Mouse (Mus musculus) olfactory bulb, adult 2 months (tissue): ENCODE measurements at regions not wholly inside any gene's neighbourhood (a gene's known extent, or its start where the extent isn't known, plus 50 kb on each side); places are given as distances from the start of the nearest gene placed in this dataset.

Experiments used
- H3K27ac ChIP-seq: fragments of 200-500 bp; 2 replicates; pipeline ENCODE4 v1.5.1; 2012; ENCODE audit warnings: low read depth, low read length; ENCODE audit not compliant: insufficient read depth
- H3K4me1 ChIP-seq: fragments of 200-500 bp; 2 replicates; pipeline ENCODE4 v1.6.1; 2012; ENCODE audit warnings: low read length; ENCODE audit not compliant: control insufficient read depth, insufficient read depth
- H3K4me3 ChIP-seq: fragments of 200-500 bp; 2 replicates; pipeline ENCODE4 v1.5.1; 2012; ENCODE audit warnings: mild to moderate bottlenecking, low read depth, low read length, moderate library complexity; ENCODE audit not compliant: insufficient read depth
- CTCF ChIP-seq: fragments of 200-500 bp; IDR thresholded peaks from 2 replicates; pipeline ENCODE4 v1.5.1; 2012; ENCODE audit warnings: low read depth, mild to moderate bottlenecking, low read length, moderate library complexity; ENCODE audit not compliant: insufficient read depth
- POLR2A ChIP-seq: fragments of 200-500 bp; IDR thresholded peaks from 2 replicates; pipeline ENCODE4 v1.6.1; 2012; ENCODE audit warnings: mild to moderate bottlenecking, low read depth, low read length, moderate library complexity; ENCODE audit not compliant: insufficient read depth
- WGBS: fragments of 180-500 bp; shearing (Covaris S2); methylation state at CpG from one replicate; pipeline ENCODE4 v1.1.7; 2018; 5-methylcytosine and 5-hydroxymethylcytosine counted together

- Histone ChIP-seq H3K27ac (no peak overlapping the region), H3K4me1 (peaks cover 9% of the 10 kb centered on the region), H3K4me3 (no peak overlapping the region)
- WGBS = 76% methylated on average over 7 of the region's 7 CpGs
- no peak for TF ChIP-seq CTCF
Measured at GRCm38 (mm10) chr16:24341736-24342135, 51.6 kb upstream of the Lpp start.

- H3K27ac ChIP-seq = no peak overlapping the region
- TF ChIP-seq CTCF (no peak), POLR2A (no peak)
- H3K4me3 ChIP-seq = no peak overlapping the region
- peaks cover 9% of the 10 kb centered on the region for H3K4me1 ChIP-seq
- WGBS = 81% methylated on average over 7 of the region's 7 CpGs
Measured at GRCm38 (mm10) chr16:24340646-24341045, 52.7 kb upstream of the Lpp start.

GRCm38 (mm10) chr16:24339320-24340265 is 53.7 kb upstream of the Lpp start:
- TF ChIP-seq POLR2A = no peak
- WGBS = 80% methylated on average over 10 of the region's 10 CpGs
- no peak overlapping the region for H3K27ac ChIP-seq

GRCm38 (mm10) chr16:24338404-24338803 is 54.9 kb upstream of the Lpp start:
- Histone ChIP-seq H3K4me3 (no peak overlapping the region), H3K4me1 (peaks cover 9% of the 10 kb centered on the region), H3K27ac (no peak overlapping the region)
- WGBS = 94% methylated on average over 7 of the region's 7 CpGs
- no peak for TF ChIP-seq CTCF
- no peak for TF ChIP-seq POLR2A

More at GRCm38 (mm10) chr16:24339320-24340265, 53.7 kb upstream of the Lpp start:
- Histone ChIP-seq H3K4me1 (peaks cover 9% of the 10 kb centered on the region), H3K4me3 (no peak overlapping the region)

GRCm38 (mm10) chr16:24334389-24334788 is 58.9 kb upstream of the Lpp start:
- TF ChIP-seq CTCF (no peak), POLR2A (no peak)
- Histone ChIP-seq H3K4me1 (no peaks in the 10 kb centered on the region), H3K27ac (no peak overlapping the region), H3K4me3 (no peak overlapping the region)
- WGBS = 69% methylated on average over 2 of the region's 2 CpGs

- TF ChIP-seq POLR2A (no peak), CTCF (no peak)
- 75% methylated on average over 13 of the region's 13 CpGs for WGBS
- H3K4me3 ChIP-seq = no peak overlapping the region
- H3K4me1 ChIP-seq = no peaks in the 10 kb centered on the region
- no peak overlapping the region for H3K27ac ChIP-seq
Measured at GRCm38 (mm10) chr16:24331446-24332020, 61.8 kb upstream of the Lpp start.

- Histone ChIP-seq H3K4me3 (no peak overlapping the region), H3K27ac (no peak overlapping the region), H3K4me1 (no peaks in the 10 kb centered on the region)
- TF ChIP-seq CTCF = no peak
- TF ChIP-seq POLR2A = no peak
- WGBS = 94% methylated on average over 4 of the region's 4 CpGs
Measured at GRCm38 (mm10) chr16:24326571-24326970, 66.7 kb upstream of the Lpp start.

- no peaks in the 10 kb centered on the region for H3K4me1 ChIP-seq
- H3K4me3 ChIP-seq = no peak overlapping the region
- 61% methylated on average over 5 of the region's 5 CpGs for WGBS
- TF ChIP-seq POLR2A (no peak), CTCF (no peak)
- H3K27ac ChIP-seq = no peak overlapping the region
Measured at GRCm38 (mm10) chr16:24326046-24326445, 67.3 kb upstream of the Lpp start.

GRCm38 (mm10) chr16:24324917-24325316 is 68.4 kb upstream of the Lpp start:
- WGBS = 98% methylated on average over 2 of the region's 2 CpGs
- Histone ChIP-seq H3K4me1 (no peaks in the 10 kb centered on the region), H3K27ac (no peak overlapping the region), H3K4me3 (no peak overlapping the region)
- no peak for TF ChIP-seq POLR2A
- no peak for TF ChIP-seq CTCF
